Mouse (Mus musculus) forebrain, embryonic 14.5 days (tissue): Measurements from ENCODE around the gene Ppfibp1. TPM values are rescaled to one million over a fixed set of nuclear protein-coding genes. Genes with fewer than 3 reads are reported as not detected.

ENCODE experiments used
- ATAC-seq: fragments of 200-750 bp; cut with Nextera tagmentation; 2 replicates; pipeline ENCODE4 v1.8.0; 2017; ENCODE audit warnings: mild to moderate bottlenecking, moderate library complexity
- DNase-seq: peaks from one replicate; pipeline ENCODE4 v3.0.0-alpha.2; 2015; ENCODE audit warnings: low spot score
- H3K27ac ChIP-seq: fragments of 300-500 bp; sonication (generic); 2 replicates; pipeline ENCODE4 v1.5.1; 2014; ENCODE audit warnings: low read depth, mild to moderate bottlenecking, control low read depth, low read length, moderate library complexity
- H3K27me3 ChIP-seq: fragments of 300-500 bp; sonication (generic); replicated peaks from 2 replicates; pipeline ENCODE4 v1.6.1; 2014; ENCODE audit warnings: low read length, control low read depth, mixed read lengths; ENCODE audit not compliant: control insufficient read depth, insufficient read depth
- H3K36me3 ChIP-seq: fragments of 300-500 bp; sonication (generic); 2 replicates; pipeline ENCODE4 v1.6.1; 2014; ENCODE audit warnings: low read length, control low read depth; ENCODE audit not compliant: control insufficient read depth, insufficient read depth
- H3K4me1 ChIP-seq: fragments of 300-500 bp; sonication (generic); 2 replicates; pipeline ENCODE4 v1.6.1; 2014; ENCODE audit warnings: antibody characterized with exemption, low read length, control low read depth; ENCODE audit not compliant: control insufficient read depth, insufficient read depth
- H3K4me2 ChIP-seq: fragments of 300-500 bp; sonication (generic); 2 replicates; pipeline ENCODE4 v1.6.1; 2014; ENCODE audit warnings: mild to moderate bottlenecking, control low read depth, low read length
- H3K4me3 ChIP-seq: fragments of 300-500 bp; sonication (generic); 2 replicates; pipeline ENCODE4 v1.5.1; 2014; ENCODE audit warnings: low read depth, low read length, control low read depth
- H3K9ac ChIP-seq: fragments of 300-500 bp; sonication (generic); 2 replicates; pipeline ENCODE4 v1.6.1; 2014; ENCODE audit warnings: mild to moderate bottlenecking, low read length, control low read depth, moderate library complexity
- H3K9me3 ChIP-seq: fragments of 300-500 bp; sonication (generic); replicated peaks from 2 replicates; pipeline ENCODE4 v1.6.1; 2016; ENCODE audit warnings: low read length, control low read depth, mixed read lengths; ENCODE audit not compliant: control insufficient read depth
- WGBS: fragments of 180-500 bp; shearing (Covaris S2); extraction: QIAGEN DNeasy Blood & Tissue Kit; methylation state at CpG from one replicate; pipeline ENCODE4 v1.1.7; 2014; 5-methylcytosine and 5-hydroxymethylcytosine counted together
- polyA plus RNA-seq: library from polyadenylated mRNA; unstranded; fragments of >200 nt; fragmentation: Nextera tagmentation; extraction: Ambion mirVana; gene quantifications from 2 replicates; pipeline ENCODE4 v1.2.1, GENCODE M21; 2014

Ppfibp1 gene
- polyA plus RNA-seq, 1 experiment from 2014 or later = 10.9 TPM

DNA sequence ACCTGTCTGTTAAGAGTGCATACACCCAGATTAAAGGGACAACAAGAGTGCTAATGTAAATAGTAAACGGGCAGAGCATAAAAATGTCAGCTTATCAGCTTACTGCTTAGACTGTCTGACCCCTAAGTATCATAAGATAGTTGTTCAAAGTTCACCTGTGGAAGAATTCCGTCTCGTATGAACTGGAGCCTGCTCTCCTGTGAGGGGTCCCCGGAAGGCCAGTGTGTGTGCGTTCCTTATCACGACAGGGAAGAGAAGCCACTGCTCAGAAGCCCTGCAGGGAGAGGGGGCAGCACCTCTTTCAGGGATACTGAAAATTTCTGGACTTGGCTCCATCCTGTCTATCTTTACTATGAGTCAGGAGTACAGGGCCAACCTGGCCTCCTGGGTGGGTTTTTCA is 108.7 kb downstream of the Ppfibp1 start:
- no peaks in the 10 kb centered on the region for H3K27me3 ChIP-seq
- ATAC-seq = no peak
- no peaks in the 10 kb centered on the region for H3K9me3 ChIP-seq
- H3K4me2 ChIP-seq = no peak overlapping the region
- H3K4me1 ChIP-seq = no peaks in the 10 kb centered on the region
- WGBS = 91% methylated on average over 6 of the region's 6 CpGs
- H3K9ac ChIP-seq = no peak overlapping the region
- no peaks in the 10 kb centered on the region for H3K36me3 ChIP-seq
- no peak overlapping the region for H3K4me3 ChIP-seq
- no peak overlapping the region for H3K27ac ChIP-seq
- no peak for DNase-seq

DNA sequence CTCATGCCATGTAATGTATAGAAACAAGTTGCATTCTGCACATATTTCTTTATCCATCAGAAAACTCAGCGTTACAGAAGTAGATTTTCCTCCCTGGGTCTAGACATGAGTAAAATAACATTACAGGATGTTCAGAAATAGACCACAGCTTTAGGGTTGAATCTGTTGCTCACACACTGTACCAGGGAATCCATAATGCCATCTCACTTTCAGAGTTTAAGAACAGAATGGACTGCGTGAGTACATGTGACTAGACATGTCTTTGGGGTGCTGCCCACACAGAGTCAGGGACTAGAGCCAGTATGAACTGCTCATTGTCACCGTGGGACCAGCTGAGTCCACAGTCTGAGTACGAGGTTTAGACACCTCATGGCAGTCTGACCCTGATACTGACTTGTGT is 110.4 kb downstream of the Ppfibp1 start:
- no peak for DNase-seq
- Histone ChIP-seq H3K9me3 (no peaks in the 10 kb centered on the region), H3K27ac (no peak overlapping the region), H3K4me1 (no peaks in the 10 kb centered on the region), H3K4me3 (no peak overlapping the region), H3K4me2 (no peak overlapping the region), H3K9ac (no peak overlapping the region), H3K27me3 (no peaks in the 10 kb centered on the region), H3K36me3 (no peaks in the 10 kb centered on the region)
- no peak for ATAC-seq
- WGBS = 91% methylated on average over 4 of the region's 4 CpGs

DNA sequence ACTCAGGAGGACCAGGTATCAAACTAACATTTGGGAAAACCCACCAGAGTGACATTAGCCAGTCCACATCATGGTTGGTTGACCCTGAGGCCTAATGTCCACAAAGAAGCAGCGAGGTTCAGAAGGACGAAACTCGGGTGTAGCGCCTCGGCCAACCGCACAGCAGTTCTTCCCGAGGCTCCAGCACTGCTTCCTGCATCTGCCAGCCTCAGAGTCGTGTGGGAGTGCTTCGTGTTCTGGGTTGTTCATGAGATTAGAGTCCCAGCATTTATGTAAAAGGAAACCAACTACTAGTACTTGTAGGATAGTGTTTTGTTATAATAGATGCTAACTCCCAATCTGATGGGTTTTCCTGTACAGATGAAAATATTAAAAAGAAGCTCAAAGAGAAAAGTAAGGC is 111.0 kb downstream of the Ppfibp1 start:
- DNase-seq = no peak
- Histone ChIP-seq H3K9me3 (no peaks in the 10 kb centered on the region), H3K9ac (no peak overlapping the region), H3K27ac (no peak overlapping the region), H3K4me3 (no peak overlapping the region), H3K4me2 (no peak overlapping the region), H3K27me3 (no peaks in the 10 kb centered on the region), H3K36me3 (no peaks in the 10 kb centered on the region), H3K4me1 (no peaks in the 10 kb centered on the region)
- ATAC-seq = no peak
- 86% methylated on average over 9 of the region's 9 CpGs for WGBS

DNA sequence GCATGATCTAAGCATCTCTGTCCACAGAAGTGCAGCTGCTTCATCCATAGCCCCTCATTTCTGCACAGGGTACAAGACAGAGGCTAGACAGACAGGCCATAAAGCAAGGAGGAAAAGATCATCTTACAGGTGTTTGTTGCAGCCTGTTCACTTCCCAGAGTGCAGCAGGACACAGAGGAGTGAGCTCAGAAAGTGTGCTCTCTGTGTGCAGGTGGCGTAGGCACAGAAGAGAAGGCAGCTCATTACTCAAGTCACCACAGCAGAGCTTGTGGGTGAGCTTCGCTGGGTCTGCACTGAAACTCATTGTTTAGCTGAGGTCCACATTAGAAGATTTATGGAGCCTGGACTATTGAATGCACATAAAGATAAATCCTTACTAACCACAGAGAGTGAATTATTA is 111.5 kb downstream of the Ppfibp1 start:
- ATAC-seq (no peak), DNase-seq (no peak)
- no peaks in the 10 kb centered on the region for H3K27me3 ChIP-seq
- no peaks in the 10 kb centered on the region for H3K36me3 ChIP-seq
- H3K4me2 ChIP-seq = no peak overlapping the region
- no peaks in the 10 kb centered on the region for H3K9me3 ChIP-seq
- no peak overlapping the region for H3K27ac ChIP-seq
- H3K4me1 ChIP-seq = no peaks in the 10 kb centered on the region
- H3K4me3 ChIP-seq = no peak overlapping the region
- no peak overlapping the region for H3K9ac ChIP-seq
- WGBS = 71% methylated on average over 2 of the region's 2 CpGs

DNA sequence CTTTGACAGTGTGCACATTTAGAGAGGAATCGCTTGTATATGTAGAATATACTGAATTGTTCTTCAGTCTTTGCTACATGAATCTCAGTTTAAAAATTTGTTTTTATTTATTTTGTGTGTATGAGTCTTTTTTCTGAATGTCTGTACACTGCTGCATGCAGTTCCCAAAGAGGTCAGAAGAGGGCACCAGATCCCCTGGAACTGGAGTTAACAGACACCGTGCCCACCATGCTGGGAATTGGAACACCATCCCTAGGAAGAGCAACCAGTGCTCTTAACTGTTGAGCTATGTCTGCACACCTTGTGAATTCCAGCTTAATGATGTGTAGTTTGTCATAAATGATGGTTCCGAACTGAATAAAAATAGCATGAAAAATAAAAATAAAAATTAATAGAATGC is 119.9 kb downstream of the Ppfibp1 start:
- Histone ChIP-seq H3K27ac (no peak overlapping the region), H3K4me2 (no peak overlapping the region), H3K4me1 (no peaks in the 10 kb centered on the region), H3K9me3 (no peaks in the 10 kb centered on the region), H3K27me3 (no peaks in the 10 kb centered on the region), H3K9ac (no peak overlapping the region), H3K36me3 (no peaks in the 10 kb centered on the region), H3K4me3 (no peak overlapping the region)
- DNase-seq = peak; percentile 58
- WGBS = 55% methylated on average over 3 of the region's 3 CpGs
- ATAC-seq = no peak

DNA sequence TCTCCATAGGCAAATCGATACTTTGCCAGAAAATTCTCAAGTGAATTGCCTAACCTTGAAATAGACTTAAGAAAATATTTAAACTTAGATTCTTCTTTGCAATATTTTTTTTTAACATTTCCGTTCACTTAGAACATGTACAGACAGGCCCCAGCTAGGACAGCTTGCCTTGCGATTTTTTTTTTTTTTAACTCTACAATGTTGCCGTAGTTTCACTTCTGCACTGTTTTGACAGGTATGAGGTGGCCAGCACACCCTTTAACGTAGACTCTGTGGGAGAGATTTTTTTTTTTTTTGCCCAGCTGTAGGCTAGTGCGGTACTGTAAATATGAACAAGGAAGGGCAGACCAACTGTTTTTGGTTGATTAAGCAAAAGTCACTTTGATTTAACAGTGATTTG is 122.1 kb downstream of the Ppfibp1 start:
- no peaks in the 10 kb centered on the region for H3K36me3 ChIP-seq
- H3K4me1 ChIP-seq = no peaks in the 10 kb centered on the region
- H3K27me3 ChIP-seq = no peaks in the 10 kb centered on the region
- H3K9me3 ChIP-seq = no peaks in the 10 kb centered on the region
- WGBS = 94% methylated on average over 6 of the region's 6 CpGs
- DNase-seq = no peak
- H3K9ac ChIP-seq = no peak overlapping the region
- no peak overlapping the region for H3K4me2 ChIP-seq
- no peak overlapping the region for H3K4me3 ChIP-seq
- H3K27ac ChIP-seq = no peak overlapping the region
- ATAC-seq = no peak

DNA sequence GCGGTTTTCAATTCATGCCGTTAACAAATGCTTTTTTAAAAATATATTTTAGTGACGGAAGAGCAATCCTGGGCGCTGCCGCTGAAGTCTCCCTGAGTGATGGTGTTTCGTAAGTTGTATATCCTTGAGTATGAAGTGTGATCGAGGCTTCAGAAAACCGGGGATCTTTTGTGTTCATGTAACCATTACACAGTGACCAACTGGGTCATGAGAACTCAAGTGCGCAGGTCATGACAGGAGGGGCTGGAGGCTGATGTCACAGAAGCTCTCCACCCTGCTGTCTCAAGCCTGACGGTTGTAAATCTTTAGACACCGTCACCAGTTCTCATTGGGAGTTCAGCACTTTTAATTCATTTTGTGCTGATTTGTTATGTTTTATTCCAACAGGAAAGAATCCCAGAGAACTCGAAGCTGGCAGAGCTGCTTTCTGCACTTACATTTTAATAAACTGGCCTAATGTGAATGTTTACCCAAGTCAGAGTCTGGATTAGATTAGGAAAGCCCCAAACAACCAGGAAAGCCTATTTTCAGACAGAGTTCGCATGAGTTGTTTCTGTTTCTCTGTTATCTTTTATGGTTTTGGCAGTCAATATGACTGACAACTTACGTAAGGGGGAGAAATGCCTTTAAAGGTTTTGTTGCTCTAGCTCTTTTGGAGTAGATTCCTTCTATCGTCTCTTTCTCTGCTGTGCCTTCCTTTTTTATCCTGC is 122.7 kb downstream of the Ppfibp1 start:
- H3K27ac ChIP-seq = no peak overlapping the region
- no peak overlapping the region for H3K4me2 ChIP-seq
- no peak overlapping the region for H3K9ac ChIP-seq
- H3K9me3 ChIP-seq = no peaks in the 10 kb centered on the region
- 91% methylated on average over 15 of the region's 15 CpGs for WGBS
- no peaks in the 10 kb centered on the region for H3K36me3 ChIP-seq
- no peak for ATAC-seq
- H3K27me3 ChIP-seq = no peaks in the 10 kb centered on the region
- no peak overlapping the region for H3K4me3 ChIP-seq
- no peaks in the 10 kb centered on the region for H3K4me1 ChIP-seq
- no peak for DNase-seq

DNA sequence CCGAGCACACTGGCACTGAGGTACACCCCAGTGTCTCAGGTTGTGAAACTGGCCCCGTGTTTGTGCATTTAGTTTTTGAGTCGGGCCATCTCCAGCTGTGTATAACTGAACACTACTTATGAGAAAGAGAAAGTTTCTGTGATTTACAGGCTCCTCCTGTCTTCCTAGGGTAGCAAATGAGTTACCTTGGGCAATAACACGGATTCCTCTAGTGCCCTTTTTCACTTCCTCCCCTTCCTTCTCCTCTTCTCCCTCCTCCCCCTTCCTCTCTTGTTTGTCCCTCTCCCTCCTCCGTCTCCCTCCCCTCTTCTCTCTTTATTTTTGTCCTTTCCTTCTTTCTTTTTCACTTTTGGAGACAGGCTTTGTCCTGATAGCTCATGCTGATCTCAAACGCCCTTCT is 123.3 kb downstream of the Ppfibp1 start:
- H3K27ac ChIP-seq = no peak overlapping the region
- no peaks in the 10 kb centered on the region for H3K27me3 ChIP-seq
- no peaks in the 10 kb centered on the region for H3K9me3 ChIP-seq
- no peaks in the 10 kb centered on the region for H3K4me1 ChIP-seq
- 68% methylated on average over 6 of the region's 6 CpGs for WGBS
- H3K4me3 ChIP-seq = no peak overlapping the region
- ATAC-seq = no peak
- H3K9ac ChIP-seq = no peak overlapping the region
- no peak overlapping the region for H3K4me2 ChIP-seq
- no peak for DNase-seq
- H3K36me3 ChIP-seq = no peaks in the 10 kb centered on the region

DNA sequence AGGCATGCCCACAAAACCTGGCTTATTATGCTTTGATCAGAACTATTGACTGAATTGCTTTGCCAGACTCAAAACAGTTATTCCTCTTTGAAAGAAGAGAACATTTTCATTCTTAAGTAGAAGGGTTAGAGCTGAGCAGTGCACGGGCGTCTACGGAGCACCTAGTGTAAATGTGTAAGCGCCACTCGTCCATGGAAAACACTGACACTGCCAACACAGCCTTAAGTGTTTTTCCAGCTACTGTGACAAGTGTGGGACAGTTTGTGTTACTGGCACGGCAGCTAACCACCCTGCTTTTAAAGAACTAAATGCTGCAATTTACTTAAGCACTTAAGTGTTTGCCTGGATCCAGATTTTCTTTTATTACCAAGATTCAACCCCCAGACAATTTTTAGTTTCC is 123.7 kb downstream of the Ppfibp1 start:
- no peak overlapping the region for H3K4me3 ChIP-seq
- ATAC-seq (no peak), DNase-seq (peak; percentile 14)
- no peak overlapping the region for H3K27ac ChIP-seq
- WGBS = 67% methylated on average over 6 of the region's 6 CpGs
- H3K9me3 ChIP-seq = no peaks in the 10 kb centered on the region
- H3K4me1 ChIP-seq = no peaks in the 10 kb centered on the region
- no peak overlapping the region for H3K4me2 ChIP-seq
- no peaks in the 10 kb centered on the region for H3K36me3 ChIP-seq
- no peak overlapping the region for H3K9ac ChIP-seq
- H3K27me3 ChIP-seq = no peaks in the 10 kb centered on the region
